Mouse (Mus musculus) fat pad, adult 2 months (tissue): ENCODE results near the gene Fam71b.

Experiments
- DNase-seq: peaks from one replicate; pipeline ENCODE4 v3.0.0-alpha.2; 2011; ENCODE audit warnings: low read depth, low spot score; ENCODE audit errors: extremely low read depth

Fam71b gene

DNA sequence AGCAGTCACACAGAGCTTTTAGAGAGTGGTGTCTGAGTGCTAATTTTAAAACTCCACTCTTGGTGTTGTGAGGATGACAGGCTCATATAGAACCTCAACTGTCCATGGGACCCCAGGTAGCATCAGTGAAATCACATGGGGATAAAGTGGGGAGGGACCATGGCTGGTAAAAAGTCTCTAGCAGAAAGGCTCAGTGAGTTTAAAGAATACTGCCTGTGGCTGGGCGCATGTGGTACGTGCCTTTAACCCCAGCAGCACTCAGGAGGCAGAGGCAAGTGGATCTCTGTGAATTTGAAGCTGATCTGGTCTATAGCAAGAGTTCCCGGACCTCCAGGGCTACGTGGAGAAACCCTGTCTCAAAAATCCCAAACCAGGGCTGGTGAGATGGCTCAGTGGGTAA is 13.9 kb upstream of the Fam71b start:
- DNase-seq = no peak

GRCm38 (mm10) chr11:46384925-46385324 is 11.4 kb upstream of the Fam71b start:
- DNase-seq = no peak

GRCm38 (mm10) chr11:46386556-46386955 is 9.8 kb upstream of the Fam71b start:
- no peak for DNase-seq

- DNase-seq = no peak
Measured at GRCm38 (mm10) chr11:46387061-46387460, 9.3 kb upstream of the Fam71b start.

DNA sequence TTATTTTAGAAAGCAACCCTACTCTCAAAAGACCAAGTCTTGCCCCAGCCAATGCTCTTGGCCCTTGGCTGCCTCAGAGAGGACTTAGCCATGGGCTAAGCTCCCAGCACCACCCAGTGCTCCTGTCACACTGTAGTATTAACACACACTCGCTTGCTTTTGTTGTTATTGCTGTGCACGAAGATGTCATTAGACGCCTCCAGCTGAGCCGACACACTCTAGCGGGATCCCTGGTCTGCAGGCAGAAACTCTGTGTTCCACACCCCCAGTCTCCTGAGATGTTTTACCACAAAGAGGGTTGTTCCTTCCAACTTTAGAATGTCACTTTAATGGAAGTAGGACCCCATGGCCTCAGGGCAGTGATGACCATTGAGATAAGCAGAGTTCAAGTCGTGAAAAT is 7.9 kb upstream of the Fam71b start:
- DNase-seq = no peak

GRCm38 (mm10) chr11:46389336-46390117 is 6.8 kb upstream of the Fam71b start, which contains the start of gene Itk:
Gene Itk, minus strand, starts transcription at chr11:46389515.
- no peak for DNase-seq

- no peak for DNase-seq
Measured at GRCm38 (mm10) chr11:46390621-46391020, 5.7 kb upstream of the Fam71b start.

DNA sequence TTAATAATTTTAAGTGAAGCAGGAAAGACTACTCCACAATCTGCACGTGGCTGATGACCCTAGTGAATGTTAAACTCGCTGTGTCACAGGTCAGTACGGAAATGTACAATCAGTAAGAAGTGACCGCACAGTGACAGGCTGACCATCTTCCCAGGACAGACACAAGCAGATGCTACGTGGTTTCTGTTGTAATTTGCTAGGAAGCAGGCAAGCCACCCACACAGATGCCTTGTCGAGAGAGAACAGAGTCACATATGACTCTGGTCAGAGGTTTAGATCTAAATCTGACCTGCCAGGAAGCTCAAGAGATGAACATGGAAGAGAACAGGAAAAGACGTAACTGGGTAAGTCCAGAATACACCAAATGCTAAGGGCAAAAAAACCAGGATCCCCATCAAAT is 3.5 kb upstream of the Fam71b start:
- no peak for DNase-seq

- DNase-seq = no peak
Measured at GRCm38 (mm10) chr11:46393413-46393812, 2.9 kb upstream of the Fam71b start.

DNA sequence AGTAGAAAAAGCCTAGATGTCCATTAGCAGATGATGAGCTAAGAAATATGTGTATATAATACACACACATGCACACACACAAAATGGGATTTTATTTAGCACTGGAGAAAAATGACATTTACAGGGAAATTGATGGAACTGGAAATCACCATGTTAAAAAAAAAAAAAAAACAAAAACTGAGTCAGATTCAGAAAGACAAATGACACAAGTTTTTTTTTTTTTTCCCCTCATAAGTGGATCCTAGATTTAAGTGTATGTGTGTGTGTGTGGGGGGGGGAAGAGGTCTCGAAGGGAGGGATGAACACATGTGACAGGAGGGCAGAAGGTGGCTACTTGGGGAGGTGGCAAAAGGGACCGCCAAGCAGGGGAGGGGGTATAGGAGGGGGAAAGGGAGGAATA is 1.3 kb upstream of the Fam71b start:
- DNase-seq = no peak

DNA sequence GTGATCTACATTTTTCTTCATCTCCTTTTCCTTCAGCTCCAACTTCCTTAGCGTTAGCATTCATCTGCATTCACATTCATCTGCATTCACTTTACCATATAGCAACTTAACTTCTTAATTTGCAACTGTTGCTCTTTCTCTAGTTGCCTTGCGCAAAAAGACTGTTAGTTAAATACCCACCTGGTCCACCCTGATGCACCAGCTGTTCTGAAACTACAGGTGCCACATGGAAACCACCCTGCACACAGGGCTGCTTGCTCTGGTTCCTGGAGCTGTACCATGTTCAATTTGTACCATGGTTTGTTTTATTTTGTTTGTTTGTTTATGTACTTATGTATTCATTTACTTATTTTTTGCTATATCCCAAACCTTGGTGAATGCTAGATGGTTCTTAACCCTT is 661 bp upstream of the Fam71b start:
- no peak for DNase-seq

DNA sequence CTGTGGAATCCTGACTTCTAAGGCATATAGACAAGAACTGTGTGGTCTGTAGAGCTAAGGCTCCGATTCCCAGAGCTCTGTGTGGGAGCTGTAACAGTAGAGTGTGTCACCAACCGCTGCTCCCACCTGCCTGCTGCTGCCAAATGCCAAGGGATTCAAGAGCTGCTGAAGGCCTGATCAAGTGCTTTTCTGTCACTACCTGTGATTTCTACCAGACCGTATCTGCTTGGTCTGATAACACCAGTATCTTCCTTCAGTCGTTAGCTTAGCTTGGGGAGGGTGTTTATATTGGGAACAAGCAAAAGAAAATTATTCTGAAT is 461 bp downstream of the Fam71b start:
- DNase-seq = no peak

GRCm38 (mm10) chr11:46397900-46398299 is 1.5 kb downstream of the Fam71b start:
- DNase-seq = no peak

DNA sequence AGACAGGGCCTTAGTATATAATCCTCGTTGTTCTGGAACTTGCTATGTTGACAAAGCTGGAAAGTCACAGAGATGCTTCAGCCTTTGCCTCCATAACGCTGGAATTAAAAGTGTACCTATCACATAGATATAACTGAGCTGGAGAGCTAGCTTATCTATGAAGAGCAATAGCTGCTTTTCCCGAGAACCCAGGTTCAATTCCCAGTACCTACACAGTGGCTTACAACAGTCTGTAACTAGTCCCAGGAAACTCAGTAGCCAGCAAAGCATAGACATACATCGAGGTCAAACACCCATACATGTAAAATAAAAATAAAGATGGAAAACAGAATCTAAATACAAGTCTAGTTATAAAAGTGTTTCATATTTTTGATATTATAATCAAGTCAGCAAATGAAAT is 2.1 kb downstream of the Fam71b start:
- DNase-seq = no peak

DNA sequence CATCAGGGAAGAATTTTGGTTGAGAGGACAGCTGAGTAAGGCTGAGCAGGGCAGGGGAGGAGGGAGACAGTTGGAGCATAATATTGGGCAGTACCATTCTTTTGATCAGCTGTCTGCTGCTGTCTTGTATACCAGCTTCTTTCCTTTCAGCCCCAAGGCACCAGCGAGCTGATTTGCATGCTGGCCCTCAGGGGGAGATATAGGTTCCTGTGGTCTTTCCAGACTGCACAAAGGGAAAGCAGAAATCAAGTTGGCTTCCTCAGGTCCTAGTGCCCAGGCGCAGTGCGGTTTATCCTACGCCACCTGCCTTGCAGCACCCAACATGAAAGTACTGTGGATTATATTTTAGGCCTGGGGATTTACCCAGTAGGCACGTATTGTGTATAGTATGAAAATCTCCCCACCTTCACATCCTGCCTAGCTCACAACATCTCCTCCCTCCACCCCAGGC is 2.6 kb downstream of the Fam71b start:
- DNase-seq = no peak

GRCm38 (mm10) chr11:46401555-46401954 is 5.2 kb downstream of the Fam71b start:
- no peak for DNase-seq

- DNase-seq = no peak
Measured at GRCm38 (mm10) chr11:46404986-46405385, 8.6 kb downstream of the Fam71b start.

GRCm38 (mm10) chr11:46406721-46407120 is 10.4 kb downstream of the Fam71b start:
- no peak for DNase-seq

GRCm38 (mm10) chr11:46410018-46410563 is 13.7 kb downstream of the Fam71b start:
- no peak for DNase-seq

GRCm38 (mm10) chr11:46418438-46418837 is 22.1 kb downstream of the Fam71b start:
- no peak for DNase-seq

DNA sequence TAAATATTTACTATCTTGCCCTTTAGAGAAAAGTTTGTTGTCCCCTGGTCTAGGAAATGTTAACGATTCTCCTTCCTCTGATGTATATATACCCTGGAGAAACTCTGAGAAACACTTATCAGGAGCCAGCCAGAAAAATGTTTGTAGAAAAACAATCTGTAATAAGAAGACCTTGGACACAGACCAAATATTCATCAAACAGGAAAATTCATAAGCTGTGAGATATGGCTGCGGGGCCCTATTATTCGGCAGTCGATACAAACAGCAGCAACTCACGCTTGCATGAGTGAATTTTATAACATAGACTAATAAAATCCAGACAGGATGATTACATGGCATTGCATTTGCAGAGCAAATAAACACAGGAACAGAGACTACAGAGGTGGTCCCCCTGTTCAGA is 22.5 kb downstream of the Fam71b start:
- no peak for DNase-seq

DNA sequence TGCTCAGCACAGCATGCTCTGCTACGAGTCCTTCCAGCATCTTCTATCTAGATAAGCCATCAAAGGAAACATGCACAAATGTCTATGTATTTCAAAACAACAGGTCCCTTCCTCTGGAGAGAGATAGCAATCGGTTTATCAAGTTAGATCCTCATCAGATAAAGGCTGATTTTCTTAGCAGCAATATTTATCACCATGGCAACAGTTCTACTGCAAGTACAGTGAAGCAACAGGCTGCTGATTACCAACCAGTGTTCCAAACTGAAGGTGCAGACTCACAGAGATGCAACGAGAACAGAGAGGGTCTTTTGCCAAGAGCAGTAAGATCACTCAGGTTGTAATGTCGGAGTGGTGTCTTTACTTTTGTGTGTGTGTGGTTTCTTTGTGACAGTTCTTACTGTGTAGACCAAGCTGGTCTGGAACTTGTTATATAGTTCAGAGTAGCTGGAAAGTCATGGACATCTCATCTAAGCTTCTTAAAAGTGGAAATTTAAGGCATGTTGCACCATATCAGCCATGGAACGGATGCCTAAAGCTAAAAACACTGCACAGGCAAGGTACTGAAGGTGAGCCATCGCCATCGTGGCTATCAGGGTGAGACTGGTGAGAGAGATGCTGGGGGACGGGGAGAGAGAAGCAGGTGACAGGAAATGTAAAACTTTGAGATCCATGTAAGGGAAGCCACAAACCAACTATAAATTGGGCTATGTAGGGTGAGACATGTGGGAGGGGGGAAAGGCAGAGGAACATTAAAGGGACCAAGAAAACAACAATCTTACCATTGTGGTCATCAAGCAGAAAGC is 24.9 kb downstream of the Fam71b start:
- DNase-seq = no peak
